Mouse (Mus musculus): ENCODE results near the gene Gm21800.
"Not testable (repeated sequence)": the region's sequence is repeated elsewhere in the genome, so short reads cannot be mapped to it uniquely, and the experiment has no call there.

Gene Gm21800

GRCm38 (mm10) chrY:41406198-41406597, at the start of gene Gm21800:
Gm21800 (plus strand) TSS chrY:41406498.
- DNase-seq (ENCODE audit: low spot score in 2 of 2) = not testable (repeated sequence)

Measured in left cerebral cortex, adult 9 months (tissue).